Mouse (Mus musculus) G1E (cell line): Measurements from ENCODE around the gene Ptprb.

Experiments
- CTCF ChIP-seq: IDR thresholded peaks from 2 replicates; pipeline ENCODE4 v1.5.1; 2012; ENCODE audit warnings: low read depth, low read length, inconsistent platforms, mixed read lengths
- GATA1 ChIP-seq: IDR thresholded peaks from 2 replicates; pipeline ENCODE4 v1.6.1; 2012; ENCODE audit warnings: borderline replicate concordance, low read length, inconsistent platforms, mixed read lengths

- TF ChIP-seq CTCF (no peak), GATA1 (no peak)
These were observed 11.5 kb downstream of the Ptprb start for GRCm38 (mm10) chr10:116286697-116287344.
